Mouse (Mus musculus) G1E (cell line): ENCODE results near the gene Fstl4.

Source experiments
- CTCF ChIP-seq: IDR thresholded peaks from 2 replicates; pipeline ENCODE4 v1.5.1; 2012; ENCODE audit warnings: low read depth, low read length, inconsistent platforms, mixed read lengths
- POLR2AphosphoS5 ChIP-seq: IDR thresholded peaks from 2 replicates; pipeline ENCODE4 v1.6.1; 2012; ENCODE audit warnings: low read depth, low read length, inconsistent platforms; ENCODE audit not compliant: insufficient replicate concordance
- TAL1 ChIP-seq: conservative IDR thresholded peaks from 2 replicates; pipeline ENCODE4 v1.6.1; 2012; ENCODE audit warnings: low read depth, low read length, inconsistent platforms, mixed read lengths

GRCm38 (mm10) chr11:53024403-53024802 is 260.0 kb downstream of the Fstl4 start:
- TF ChIP-seq TAL1 (no peak), CTCF (no peak), POLR2AphosphoS5 (no peak)
